Mouse (Mus musculus) liver, adult 2 months (tissue): ENCODE results near the gene Lrrc2. TPM values are rescaled to one million over a fixed set of nuclear protein-coding genes. Genes with fewer than 3 reads are reported as not detected.

ENCODE experiments used
- DNase-seq: peaks from one replicate; pipeline ENCODE4 v3.0.0-alpha.2; 2011; ENCODE audit warnings: low read depth, low spot score; ENCODE audit errors: extremely low read depth
- H3K27ac ChIP-seq: fragments of 200-500 bp; replicated peaks from 2 replicates; pipeline ENCODE4 v1.5.1; 2012; ENCODE audit warnings: low read depth, mild to moderate bottlenecking, control low read depth, inconsistent platforms, low read length; ENCODE audit not compliant: insufficient read depth
- H3K27me3 ChIP-seq: fragments of 200-500 bp; 2 replicates; pipeline ENCODE4 v1.6.1; 2012; ENCODE audit warnings: mild to moderate bottlenecking, moderate library complexity, low read length, inconsistent platforms; ENCODE audit not compliant: control insufficient read depth, insufficient read depth
- H3K36me3 ChIP-seq: fragments of 200-500 bp; 2 replicates; pipeline ENCODE4 v1.6.1; 2012; ENCODE audit warnings: low read length, inconsistent platforms; ENCODE audit not compliant: control insufficient read depth, insufficient read depth
- H3K4me1 ChIP-seq: fragments of 200-500 bp; 2 replicates; pipeline ENCODE4 v1.6.1; 2011; ENCODE audit warnings: low read length; ENCODE audit not compliant: control insufficient read depth, insufficient read depth
- H3K4me3 ChIP-seq: fragments of 200-500 bp; 2 replicates; pipeline ENCODE4 v1.5.1; 2011; ENCODE audit warnings: low read depth, mild to moderate bottlenecking, control low read depth, low read length, moderate library complexity; ENCODE audit not compliant: insufficient read depth
- H3K79me2 ChIP-seq: fragments of 200-500 bp; 2 replicates; pipeline ENCODE4 v1.6.1; 2012; ENCODE audit warnings: inconsistent platforms, mild to moderate bottlenecking, low read length, moderate library complexity; ENCODE audit not compliant: control insufficient read depth, insufficient read depth
- H3K9ac ChIP-seq: fragments of 200-500 bp; 2 replicates; pipeline ENCODE4 v1.6.1; 2012; ENCODE audit warnings: low read depth, mild to moderate bottlenecking, control low read depth, inconsistent platforms, low read length
- CTCF ChIP-seq: fragments of 200-500 bp; IDR thresholded peaks from 2 replicates; pipeline ENCODE4 v1.5.1; 2011; ENCODE audit warnings: low read depth, low read length, control low read depth
- POLR2A ChIP-seq: fragments of 200-500 bp; IDR thresholded peaks from 2 replicates; pipeline ENCODE4 v1.6.1; 2011; ENCODE audit warnings: low read length, control low read depth; ENCODE audit not compliant: insufficient read depth; ENCODE audit errors: extremely low read depth
- WGBS: fragments of 180-500 bp; shearing (Covaris S2); methylation state at CpG from one replicate; pipeline ENCODE4 v1.1.7; 2018; 5-methylcytosine and 5-hydroxymethylcytosine counted together
- polyA plus RNA-seq: library from polyadenylated mRNA; depleted of rRNA; stranded (reverse); fragments of >200 nt; gene quantifications from 2 replicates; pipeline ENCODE4 v1.2.3, GENCODE M21; 2012
- total RNA-seq: library from RNA; depleted of rRNA; stranded (reverse); fragments of >200 nt; gene quantifications from 2 replicates; pipeline ENCODE4 v1.2.3, GENCODE M21; 2014

The Lrrc2 gene
- total and polyA plus RNA-seq, 2 experiments, result 0.46 TPM; not detected in 1

DNA sequence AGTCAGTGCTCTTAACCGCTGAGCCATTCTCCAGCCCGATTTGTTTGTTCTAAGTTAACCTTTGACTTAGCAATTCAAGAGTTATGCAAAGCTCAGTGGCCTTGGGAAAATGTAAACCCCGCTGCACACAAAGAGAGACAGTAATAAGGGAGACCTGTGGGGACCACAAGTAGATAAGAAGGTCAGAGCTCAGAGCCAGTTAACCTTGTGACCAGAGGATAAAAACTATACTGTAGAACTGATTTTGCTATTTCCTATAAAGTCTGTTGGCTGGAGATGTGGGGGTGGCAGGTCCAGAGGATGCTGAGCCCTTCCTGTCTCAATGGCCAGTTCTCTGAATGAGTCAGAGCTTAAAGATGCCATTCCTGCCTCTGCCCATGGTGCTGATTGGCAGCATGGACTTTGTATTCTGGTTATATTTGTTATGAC, 42.0 kb downstream of the Lrrc2 start:
- 6% methylated on average over 3 of the region's 3 CpGs for WGBS
- H3K9ac ChIP-seq, result no peak overlapping the region
- H3K27ac ChIP-seq, result peak overlapping the region; percentile 76
- peak; percentile 97 for DNase-seq
- TF ChIP-seq CTCF (no peak), POLR2A (no peak)
- peaks cover 19% of the 10 kb centered on the region for H3K4me1 ChIP-seq
- H3K36me3 ChIP-seq, result no peaks in the 10 kb centered on the region
- H3K79me2 ChIP-seq, result peaks cover 9% of the 10 kb centered on the region; the same call in 1 of the 2 replicates
- H3K4me3 ChIP-seq, result no peak overlapping the region
- H3K27me3 ChIP-seq, result no peaks in the 10 kb centered on the region

DNA sequence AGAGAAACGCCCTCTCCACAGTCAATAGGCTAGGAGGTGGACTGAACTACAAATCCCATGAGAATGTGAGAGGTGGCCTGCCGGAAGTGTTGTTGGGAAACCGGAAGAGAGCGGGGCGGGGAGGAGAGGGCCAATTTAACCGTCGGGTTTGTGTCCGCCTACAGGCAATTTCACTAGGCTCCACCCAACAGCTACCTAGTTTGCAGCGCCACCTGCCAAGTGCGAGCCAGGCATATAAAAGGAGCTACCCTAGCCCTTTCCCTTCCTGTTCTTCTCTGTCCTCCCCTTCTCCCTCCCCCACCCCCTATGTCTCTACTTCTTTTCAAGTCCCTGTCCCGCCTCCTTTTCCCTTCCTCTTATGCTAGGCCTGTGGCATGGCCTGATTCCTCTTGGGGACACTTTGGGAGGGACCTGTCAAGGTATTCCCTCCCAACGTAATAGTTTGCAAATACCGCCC, 43.4 kb downstream of the Lrrc2 start:
- H3K27me3 ChIP-seq, result no peaks in the 10 kb centered on the region
- 1% methylated on average over 13 of the region's 13 CpGs for WGBS
- no peaks in the 10 kb centered on the region for H3K79me2 ChIP-seq
- peak overlapping the region; percentile 94 for H3K27ac ChIP-seq
- DNase-seq, result peak; percentile 98
- peak overlapping the region; percentile 78 for H3K9ac ChIP-seq
- TF ChIP-seq POLR2A, result no peak
- TF ChIP-seq CTCF, result peak; percentile 44
- peak overlapping the region; percentile 40; the same call in 1 of the 2 replicates for H3K4me3 ChIP-seq
- H3K4me1 ChIP-seq, result peaks cover 19% of the 10 kb centered on the region
- H3K36me3 ChIP-seq, result no peaks in the 10 kb centered on the region

GRCm38 (mm10) chr9:110997245-110997644, 45.9 kb downstream of the Lrrc2 start:
- no peak overlapping the region for H3K27ac ChIP-seq
- H3K36me3 ChIP-seq, result no peaks in the 10 kb centered on the region
- H3K9ac ChIP-seq, result no peak overlapping the region
- no peaks in the 10 kb centered on the region for H3K79me2 ChIP-seq
- H3K4me3 ChIP-seq, result no peak overlapping the region
- H3K27me3 ChIP-seq, result no peaks in the 10 kb centered on the region
- TF ChIP-seq CTCF (peak; percentile 100), POLR2A (no peak)
- 5% methylated on average over 5 of the region's 5 CpGs for WGBS
- H3K4me1 ChIP-seq, result peaks cover 10% of the 10 kb centered on the region
- DNase-seq, result peak; percentile 81

- Histone ChIP-seq H3K27ac (no peak overlapping the region), H3K36me3 (no peaks in the 10 kb centered on the region), H3K4me3 (no peak overlapping the region), H3K27me3 (no peaks in the 10 kb centered on the region), H3K79me2 (no peaks in the 10 kb centered on the region), H3K4me1 (peaks cover 2% of the 10 kb centered on the region), H3K9ac (no peak overlapping the region)
- DNase-seq, result no peak
- TF ChIP-seq POLR2A (no peak), CTCF (no peak)
- WGBS, result 89% methylated on average over 2 of the region's 2 CpGs
Observed at GRCm38 (mm10) chr9:110999056-110999455, 47.7 kb downstream of the Lrrc2 start.

GRCm38 (mm10) chr9:110999856-111000255, 48.5 kb downstream of the Lrrc2 start:
- DNase-seq, result peak; percentile 49
- no peaks in the 10 kb centered on the region for H3K27me3 ChIP-seq
- H3K79me2 ChIP-seq, result no peaks in the 10 kb centered on the region
- H3K9ac ChIP-seq, result no peak overlapping the region
- TF ChIP-seq CTCF (no peak), POLR2A (no peak)
- H3K4me3 ChIP-seq, result no peak overlapping the region
- 52% methylated on average over 10 of the region's 10 CpGs for WGBS
- H3K4me1 ChIP-seq, result no peaks in the 10 kb centered on the region; the same call in 1 of the 2 replicates
- H3K27ac ChIP-seq, result no peak overlapping the region
- no peaks in the 10 kb centered on the region for H3K36me3 ChIP-seq

- Histone ChIP-seq H3K27ac (no peak overlapping the region), H3K36me3 (no peaks in the 10 kb centered on the region), H3K27me3 (no peaks in the 10 kb centered on the region), H3K79me2 (no peaks in the 10 kb centered on the region), H3K4me3 (no peak overlapping the region), H3K4me1 (no peaks in the 10 kb centered on the region), H3K9ac (no peak overlapping the region)
- TF ChIP-seq POLR2A (no peak), CTCF (no peak)
- DNase-seq, result no peak
- 61% methylated on average over 12 of the region's 12 CpGs for WGBS
Observed at GRCm38 (mm10) chr9:111001621-111002020, 50.3 kb downstream of the Lrrc2 start.
